43 mouse cellular contexts compared by ENCODE assay signal in genomic region chr16:96384741-96385140, GRCm38 (mm10). TPM values are rescaled to one million over a fixed set of nuclear protein-coding genes. Genes with fewer than 3 reads are reported as not detected.
"Had no signal": no experiment of that assay in that cellular context is flagged by ENCODE, and none has a peak within 500 bp of the region (broad histone marks: within the 10 kb centered on the region; RNA-seq: fewer than 3 reads in every experiment).

No protein-coding gene starts in this region.

- H3K4me3 ChIP-seq: heart, embryonic 10.5 days; heart, embryonic 12.5 days; heart, embryonic 13.5 days; heart, embryonic 15.5 days; hindbrain, embryonic 10.5 days; hindbrain, embryonic 12.5 days; hindbrain, embryonic 13.5 days; hindbrain, embryonic 15.5 days; intestine, embryonic 15.5 days; kidney, embryonic 15.5 days; layer of hippocampus, adult 2 months; left cerebral cortex, adult 2 months had no signal

- H3K36me3 ChIP-seq: heart, embryonic 10.5 days; heart, embryonic 12.5 days; heart, embryonic 13.5 days; heart, embryonic 15.5 days; hindbrain, embryonic 10.5 days; hindbrain, embryonic 12.5 days; hindbrain, embryonic 13.5 days; hindbrain, embryonic 15.5 days; intestine, embryonic 15.5 days had no signal

- ATAC-seq: hindbrain, embryonic 16.5 days; hindbrain, postnatal 0 days; inflammation-experienced regulatory T-cells, adult 6 months; intestine, embryonic 15.5 days; intestine, embryonic 16.5 days; intestine, postnatal 0 days had no signal

- H3K27ac ChIP-seq: heart, embryonic 10.5 days; heart, embryonic 13.5 days; heart, embryonic 15.5 days; hindbrain, embryonic 10.5 days; hindbrain, embryonic 12.5 days; hindbrain, embryonic 13.5 days; hindbrain, embryonic 14.5 days; hindbrain, embryonic 15.5 days; hindbrain, postnatal 0 days; intestine, embryonic 15.5 days; kidney, embryonic 15.5 days; kidney, postnatal 0 days; layer of hippocampus, adult 2 months; left cerebral cortex, adult 2 months had no signal

- H3K4me1 ChIP-seq: heart, embryonic 10.5 days; heart, embryonic 12.5 days; heart, embryonic 13.5 days; heart, embryonic 15.5 days; hindbrain, embryonic 10.5 days; hindbrain, embryonic 12.5 days; hindbrain, embryonic 13.5 days; hindbrain, embryonic 15.5 days; intestine, embryonic 15.5 days; kidney, embryonic 15.5 days had no signal

- H3K9me3 ChIP-seq: heart, embryonic 10.5 days; heart, embryonic 13.5 days; heart, embryonic 15.5 days; hindbrain, embryonic 10.5 days; hindbrain, embryonic 12.5 days; hindbrain, embryonic 13.5 days; hindbrain, embryonic 15.5 days; intestine, embryonic 15.5 days; kidney, embryonic 15.5 days had no signal

- H3K4me2 ChIP-seq: heart, embryonic 11.5 days; heart, embryonic 12.5 days; heart, embryonic 13.5 days; heart, embryonic 15.5 days; hindbrain, embryonic 12.5 days; hindbrain, embryonic 13.5 days; hindbrain, embryonic 14.5 days; hindbrain, embryonic 15.5 days; intestine, embryonic 15.5 days; kidney, embryonic 15.5 days had no signal

- DNase-seq: heart, postnatal 10 days; heart, postnatal 14 days; heart, postnatal 36 days; kidney, adult 11 months; kidney, adult 18-20 months; kidney, adult 2 months; kidney, adult 8-10 months; kidney, postnatal 10 days; kidney, postnatal 14 days; kidney, postnatal 25 days; kidney, postnatal 36 days; kidney, postnatal 4 days; layer of hippocampus, adult 9-11 months; layer of hippocampus, postnatal 36 days had no signal

- H3K9ac ChIP-seq: heart, embryonic 12.5 days; heart, embryonic 13.5 days; heart, embryonic 15.5 days; hindbrain, embryonic 12.5 days; hindbrain, embryonic 13.5 days; hindbrain, embryonic 14.5 days; hindbrain, embryonic 15.5 days; intestine, embryonic 15.5 days; kidney, embryonic 15.5 days had no signal

- H3K27me3 ChIP-seq: heart, embryonic 12.5 days; heart, embryonic 13.5 days; heart, embryonic 15.5 days; hindbrain, embryonic 12.5 days; hindbrain, embryonic 13.5 days; hindbrain, embryonic 15.5 days; intestine, embryonic 15.5 days; kidney, embryonic 15.5 days had no signal

RNA-seq across cellular contexts. Expression of gene Itgb2l, which starts 58.7 kb away (rescaled TPM):
- total RNA-seq: heart, postnatal 10 days; heart, postnatal 14 days; heart, postnatal 25 days; heart, postnatal 36 days; layer of hippocampus, adult 18-20 months; layer of hippocampus, adult 2 months; layer of hippocampus, adult 8-10 months; layer of hippocampus, postnatal 14 days; layer of hippocampus, postnatal 25 days; layer of hippocampus, postnatal 36 days; left cerebral cortex, adult 18-20 months; left cerebral cortex, adult 2 months had no signal
- polyA plus RNA-seq: heart, embryonic 10.5 days; heart, embryonic 12.5 days; heart, embryonic 13.5 days; heart, embryonic 14.5 days; heart, embryonic 15.5 days; heart, postnatal 0 days; hindbrain, embryonic 10.5 days; hindbrain, embryonic 11.5 days; hindbrain, embryonic 12.5 days; hindbrain, embryonic 13.5 days; hindbrain, embryonic 14.5 days; hindbrain, postnatal 0 days; inflammation-experienced regulatory T-cells, adult 6 months; kidney, adult 2 months had no signal
